Comparison of ENCODE assay signal across 28 mouse cellular contexts in the genomic region with DNA sequence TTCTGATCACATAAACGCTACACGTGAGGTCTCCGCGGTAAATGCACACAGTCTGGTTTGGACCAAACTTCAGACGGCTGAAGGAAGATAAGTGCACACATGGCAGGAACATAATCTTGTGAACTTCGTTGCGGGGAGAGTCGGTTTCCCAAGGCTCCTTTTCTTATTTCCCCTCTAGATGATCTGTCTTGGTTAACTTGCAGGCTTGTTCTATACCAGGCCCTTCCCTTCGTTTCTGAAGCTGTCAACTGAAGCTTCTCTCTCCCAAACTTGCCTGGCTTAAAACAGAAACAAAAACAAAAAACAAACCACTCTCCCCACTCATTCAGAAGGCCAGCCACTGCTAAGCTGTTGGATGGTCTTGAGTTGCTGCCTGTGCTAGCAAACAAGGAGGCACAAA. TPM values are rescaled to one million over a fixed set of nuclear protein-coding genes. Genes with fewer than 3 reads are reported as not detected.
"Had no signal": no experiment of that assay in that cellular context is flagged by ENCODE, and none has a peak within 500 bp of the region (broad histone marks: within the 10 kb centered on the region; RNA-seq: fewer than 3 reads in every experiment).

No protein-coding gene starts in this region.

- H3K36me3 ChIP-seq: limb, embryonic 12.5 days; limb, embryonic 15.5 days; midbrain, embryonic 13.5 days had no signal

- H3K27ac ChIP-seq: layer of hippocampus, adult 2 months; limb, embryonic 12.5 days; limb, embryonic 15.5 days; liver, embryonic 14.5 days; macrophage; midbrain, embryonic 13.5 days had no signal

- H3K9ac ChIP-seq: limb, embryonic 12.5 days; limb, embryonic 15.5 days; liver, embryonic 14.5 days; liver, postnatal 0 days; lung, embryonic 14.5 days had no signal

- DNase-seq: kidney, adult 8-10 months; kidney, postnatal 25 days; layer of hippocampus, adult 9-11 months; liver, postnatal 0 days; lung, embryonic 14.5 days; thymus, adult 18-20 months; thymus, postnatal 4 days had no signal

- H3K4me3 ChIP-seq: layer of hippocampus, adult 2 months had no signal

- ATAC-seq: liver, postnatal 0 days had no signal

- H3K9me3 ChIP-seq: limb, embryonic 12.5 days; limb, embryonic 15.5 days; midbrain, embryonic 13.5 days had no signal

RNA-seq across cellular contexts. Expression of a gene that starts 8.1 kb away (rescaled TPM):
- total RNA-seq: megakaryocyte, adult 5-6 weeks had no signal
- polyA plus RNA-seq: liver, postnatal 0 days; macrophage; spleen, adult 2 months had no signal

RNA-seq across cellular contexts. Expression of a gene that starts 40.2 kb away (rescaled TPM):
- total RNA-seq: layer of hippocampus, adult 2 months; layer of hippocampus, postnatal 25 days; left cerebral cortex, adult 18-20 months; left cerebral cortex, postnatal 25 days; midbrain, postnatal 0 days had no signal
- polyA plus RNA-seq: kidney, embryonic 16.5 days; large intestine, adult 2 months; limb, embryonic 12.5 days; limb, embryonic 15.5 days; liver, embryonic 11.5 days; liver, embryonic 14.5 days; liver, postnatal 0 days; lung, embryonic 14.5 days; lung, postnatal 0 days; macrophage; midbrain, embryonic 13.5 days; midbrain, postnatal 0 days; neural tube, embryonic 11.5 days; neural tube, embryonic 14.5 days; small intestine, adult 2 months; spleen, adult 2 months; stomach, embryonic 16.5 days; testis, adult 2 months had no signal
